Mouse (Mus musculus) heart, embryonic 14.5 days (tissue): ENCODE data around the gene Nup54. TPM values are rescaled to one million over a fixed set of nuclear protein-coding genes. Genes with fewer than 3 reads are reported as not detected.

Experiments
- ATAC-seq: fragments of 200-750 bp; cut with Nextera tagmentation; 2 replicates; pipeline ENCODE4 v1.8.0; 2017; ENCODE audit warnings: low read depth, moderate TSS enrichment; ENCODE audit not compliant: insufficient number of reproducible peaks, insufficient read depth, low FRiP score
- H3K27ac ChIP-seq, 2 experiments: fragments of 200-500 bp in 1 of 2; fragments of 300-500 bp in 1 of 2; sonication (generic) in 1 of 2; replicated peaks in 1 of 2; 2 replicates each; pipeline ENCODE4 v1.5.1; 2012 to 2014; ENCODE audit warnings: low read depth in 2 of 2, low read length in 2 of 2, control low read depth in 1 of 2, mild to moderate bottlenecking in 1 of 2, mixed read lengths in 1 of 2; ENCODE audit not compliant: control insufficient read depth in 1 of 2, insufficient read depth in 1 of 2
- H3K27me3 ChIP-seq: fragments of 300-500 bp; sonication (generic); 2 replicates; pipeline ENCODE4 v1.6.1; 2014; ENCODE audit warnings: mild to moderate bottlenecking, low read length, control low read depth; ENCODE audit not compliant: control insufficient read depth, insufficient read depth
- H3K36me3 ChIP-seq: fragments of 300-500 bp; sonication (generic); 2 replicates; pipeline ENCODE4 v1.6.1; 2014; ENCODE audit warnings: mild to moderate bottlenecking, control low read depth, low read length, mixed read lengths; ENCODE audit not compliant: control insufficient read depth, insufficient read depth
- H3K4me1 ChIP-seq, 2 experiments: fragments of 200-500 bp in 1 of 2; fragments of 300-500 bp in 1 of 2; sonication (generic) in 1 of 2; 2 replicates each; pipeline ENCODE4 v1.6.1; 2012 to 2014; ENCODE audit warnings: low read length in 2 of 2, control low read depth in 1 of 2, mixed read lengths in 1 of 2; ENCODE audit not compliant: control insufficient read depth in 2 of 2, insufficient read depth in 2 of 2
- H3K4me2 ChIP-seq: fragments of 300-500 bp; sonication (generic); 2 replicates; pipeline ENCODE4 v1.6.1; 2014; ENCODE audit warnings: mild to moderate bottlenecking, low read length
- H3K4me3 ChIP-seq, 2 experiments: fragments of 200-500 bp in 1 of 2; fragments of 300-500 bp in 1 of 2; sonication (generic) in 1 of 2; 2 replicates each; pipeline ENCODE4 v1.5.1; 2012 to 2014; ENCODE audit warnings: low read length in 2 of 2, mild to moderate bottlenecking in 2 of 2, control low read depth in 1 of 2, low read depth in 1 of 2, moderate library complexity in 1 of 2; ENCODE audit not compliant: control insufficient read depth in 1 of 2, insufficient read depth in 1 of 2
- H3K9ac ChIP-seq: fragments of 300-500 bp; sonication (generic); 2 replicates; pipeline ENCODE4 v1.6.1; 2014; ENCODE audit warnings: mild to moderate bottlenecking, low read length
- H3K9me3 ChIP-seq: fragments of 300-500 bp; sonication (generic); 2 replicates; pipeline ENCODE4 v1.6.1; 2016; ENCODE audit warnings: low read length, control low read depth; ENCODE audit not compliant: control insufficient read depth
- WGBS: fragments of 180-500 bp; shearing (Covaris S2); extraction: QIAGEN DNeasy Blood & Tissue Kit; methylation state at CpG from one replicate; pipeline ENCODE4 v1.1.7; 2014; 5-methylcytosine and 5-hydroxymethylcytosine counted together
- polyA plus RNA-seq: library from polyadenylated mRNA; unstranded; fragments of >200 nt; fragmentation: Nextera tagmentation; extraction: Ambion mirVana; gene quantifications from 2 replicates; pipeline ENCODE4 v1.2.1, GENCODE M21; 2014

Nup54 gene
- polyA plus RNA-seq, 1 experiment from 2014 or later, result 35.9 TPM

DNA sequence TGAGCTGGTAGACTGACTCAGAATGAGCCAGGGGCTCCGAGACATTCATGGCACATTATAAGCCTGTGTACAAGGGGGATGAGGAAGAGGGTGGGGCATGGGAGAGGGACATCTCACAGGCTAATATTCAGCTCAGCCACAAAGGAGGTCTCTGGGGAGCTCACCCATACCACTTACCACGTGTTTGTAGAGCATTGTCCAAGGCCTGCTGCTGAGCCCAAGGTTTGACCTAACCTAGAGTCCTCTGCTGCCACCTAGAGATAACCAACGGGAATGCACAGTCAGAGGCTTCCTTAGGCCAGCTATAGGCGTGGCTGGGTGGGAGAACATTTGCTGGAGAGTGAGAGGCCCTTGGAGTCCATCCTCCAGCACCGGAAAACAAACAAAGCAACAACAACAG, 36.9 kb downstream of the Nup54 start:
- H3K36me3 ChIP-seq, result no peaks in the 10 kb centered on the region
- peaks cover 0 to 4% of the 10 kb centered on the region in 2 experiments; a peak in 1 of 4 replicates for H3K4me1 ChIP-seq
- peak; percentile 62; the same call in 1 of the 2 replicates for ATAC-seq
- H3K4me3 ChIP-seq, result no peak overlapping the region
- no peak overlapping the region for H3K9ac ChIP-seq
- no peaks in the 10 kb centered on the region for H3K27me3 ChIP-seq
- no peak overlapping the region for H3K4me2 ChIP-seq
- 19% methylated on average over 5 of the region's 5 CpGs for WGBS
- no peaks in the 10 kb centered on the region for H3K9me3 ChIP-seq
- no peak overlapping the region for H3K27ac ChIP-seq

DNA sequence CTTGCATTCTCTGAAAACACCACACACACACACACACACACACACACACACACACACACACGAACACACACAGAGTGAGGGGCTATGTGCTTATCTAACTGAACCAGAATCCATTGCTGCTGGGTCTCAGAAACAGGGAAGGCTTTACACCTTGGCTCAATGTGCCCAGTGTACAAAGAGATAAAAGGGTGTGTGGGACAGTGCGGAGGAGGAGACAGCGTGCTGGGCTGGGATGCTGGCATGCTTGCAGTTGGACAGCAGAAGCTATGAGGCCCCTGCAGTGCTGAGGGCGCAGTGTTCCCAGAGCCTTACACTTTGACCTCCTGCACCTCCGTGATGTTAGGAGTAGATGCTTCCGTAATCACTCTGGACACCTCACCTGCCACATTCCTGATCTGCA, 38.5 kb downstream of the Nup54 start:
- H3K4me1 ChIP-seq, result peaks cover 7 to 9% of the 10 kb centered on the region in 2 experiments; a peak in 2 of 4 replicates
- no peak overlapping the region for H3K4me3 ChIP-seq
- no peak overlapping the region for H3K9ac ChIP-seq
- peaks cover 3% of the 10 kb centered on the region; the same call in 1 of the 2 replicates for H3K27me3 ChIP-seq
- H3K27ac ChIP-seq, result no peak overlapping the region
- H3K9me3 ChIP-seq, result no peaks in the 10 kb centered on the region
- no peak; the same call in 1 of the 2 replicates for ATAC-seq
- H3K36me3 ChIP-seq, result no peaks in the 10 kb centered on the region
- no peak overlapping the region for H3K4me2 ChIP-seq
- 54% methylated on average over 6 of the region's 6 CpGs for WGBS

DNA sequence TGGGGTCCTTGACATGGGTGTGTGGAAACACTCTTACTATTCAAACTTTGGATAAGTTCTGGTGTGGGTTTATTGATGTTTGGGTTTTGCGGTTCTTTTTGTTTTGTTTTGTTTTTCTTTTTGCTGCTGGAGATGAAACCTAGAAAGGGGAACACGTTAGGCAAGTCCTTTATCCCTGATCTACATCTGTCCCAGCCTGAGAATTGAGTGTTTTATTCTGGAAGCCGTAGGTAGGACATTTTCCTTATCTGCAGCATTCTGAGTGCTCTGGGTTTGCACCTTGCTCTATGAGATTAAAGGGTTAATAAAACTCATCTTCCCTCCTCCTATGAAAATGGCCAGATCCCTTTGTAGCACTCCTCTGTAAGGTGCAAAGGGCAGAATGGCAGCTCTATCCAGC, 39.3 kb downstream of the Nup54 start:
- Histone ChIP-seq H3K9ac (no peak overlapping the region), H3K27me3 (peaks cover 4% of the 10 kb centered on the region; the same call in 1 of the 2 replicates), H3K27ac (no peak overlapping the region), H3K4me3 (no peak overlapping the region), H3K4me1 (peaks cover 12% of the 10 kb centered on the region in 2 experiments), H3K36me3 (no peaks in the 10 kb centered on the region), H3K9me3 (no peaks in the 10 kb centered on the region), H3K4me2 (no peak overlapping the region)
- ATAC-seq, result no peak
- 83% methylated on average over 3 of the region's 3 CpGs for WGBS

DNA sequence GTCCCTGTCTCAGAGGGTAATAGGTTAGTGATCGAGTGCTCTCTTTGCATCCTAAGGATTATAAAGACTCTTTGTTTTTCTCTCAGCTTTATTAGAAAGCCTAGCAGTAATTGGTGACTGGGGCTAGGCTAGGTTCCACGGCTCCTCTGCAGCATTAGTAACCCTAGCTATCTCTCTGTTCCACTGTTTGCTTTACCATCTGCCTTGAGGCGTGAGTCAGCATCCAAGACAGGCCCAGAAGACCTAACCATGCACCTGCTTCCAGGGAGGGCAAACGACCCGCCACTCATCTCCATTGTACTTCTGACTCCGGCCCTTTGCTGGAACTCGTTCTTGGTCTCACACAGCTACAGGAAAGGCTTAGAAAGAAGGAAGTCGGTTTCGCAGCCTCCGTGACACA, 41.2 kb downstream of the Nup54 start:
- peaks cover 4% of the 10 kb centered on the region; the same call in 1 of the 2 replicates for H3K27me3 ChIP-seq
- ATAC-seq, result no peak
- H3K27ac ChIP-seq, result no peak overlapping the region
- no peaks in the 10 kb centered on the region for H3K36me3 ChIP-seq
- no peak overlapping the region for H3K4me3 ChIP-seq
- WGBS, result 70% methylated on average over 10 of the region's 10 CpGs
- no peak overlapping the region for H3K4me2 ChIP-seq
- peaks cover 14 to 19% of the 10 kb centered on the region in 2 experiments for H3K4me1 ChIP-seq
- no peaks in the 10 kb centered on the region for H3K9me3 ChIP-seq
- no peak overlapping the region for H3K9ac ChIP-seq

DNA sequence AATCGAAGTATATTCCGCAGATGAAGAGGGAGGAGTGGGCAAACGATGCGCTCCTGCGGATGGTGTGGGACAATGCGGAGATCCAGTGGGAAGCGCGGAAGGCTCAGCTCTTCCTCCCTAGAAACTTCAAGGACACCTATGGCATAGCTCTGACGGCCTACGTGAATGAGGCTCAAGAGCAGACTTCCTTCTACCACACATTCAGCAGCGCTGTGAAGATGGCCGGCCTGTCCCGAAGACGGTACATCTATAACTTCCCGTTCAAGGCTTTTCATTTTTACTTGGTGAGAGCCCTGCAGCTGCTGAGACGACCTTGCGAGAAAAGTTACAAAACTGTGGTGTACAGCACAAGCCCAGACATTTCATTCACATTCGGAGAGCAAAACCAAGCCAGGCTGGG, 42.5 kb downstream of the Nup54 start:
- Histone ChIP-seq H3K9ac (0 out of 2 replicates have a peak overlapping the region, but pooled peaks have one; percentile 27), H3K9me3 (no peaks in the 10 kb centered on the region), H3K36me3 (no peaks in the 10 kb centered on the region), H3K27me3 (peaks cover 4% of the 10 kb centered on the region; the same call in 1 of the 2 replicates), H3K27ac (no peak overlapping the region), H3K4me1 (peaks cover 17 to 23% of the 10 kb centered on the region in 2 experiments), H3K4me2 (peak overlapping the region; percentile 57), H3K4me3 (peak overlapping the region; percentile 13 to 24)
- no peak for ATAC-seq
- 40% methylated on average over 18 of the region's 18 CpGs for WGBS

DNA sequence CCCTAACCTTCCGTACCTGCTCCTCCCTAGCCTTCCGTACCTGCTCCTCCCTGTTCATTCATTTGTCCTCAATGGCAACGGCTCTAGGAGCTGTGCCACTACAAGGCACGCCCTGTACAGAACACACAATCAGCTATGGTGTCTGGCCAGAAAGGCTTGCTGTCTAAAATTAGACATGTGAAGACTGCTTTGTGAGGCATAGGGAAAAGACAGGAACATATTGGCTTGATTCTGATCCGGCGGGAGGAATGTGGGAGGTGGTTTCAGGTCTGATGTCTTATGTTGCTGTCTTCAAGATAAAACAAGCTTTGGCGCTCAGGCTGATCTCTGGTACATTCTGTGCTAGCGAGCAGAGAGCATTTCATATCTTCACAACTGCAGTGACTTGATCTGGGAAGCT, 44.4 kb downstream of the Nup54 start:
- H3K9me3 ChIP-seq, result no peaks in the 10 kb centered on the region
- peak overlapping the region; percentile 21; the same call in 1 of the 2 replicates for H3K9ac ChIP-seq
- H3K27me3 ChIP-seq, result peaks cover 4% of the 10 kb centered on the region; the same call in 1 of the 2 replicates
- H3K4me1 ChIP-seq, result peaks cover 29 to 36% of the 10 kb centered on the region in 2 experiments
- no peak for ATAC-seq
- no peak overlapping the region; a peak in 1 of 4 replicates for H3K4me3 ChIP-seq
- peak overlapping the region; percentile 24 for H3K4me2 ChIP-seq
- 19% methylated on average over 8 of the region's 8 CpGs for WGBS
- H3K27ac ChIP-seq, result peak overlapping the region; percentile 26 to 63; a peak in 3 of 4 replicates
- H3K36me3 ChIP-seq, result no peaks in the 10 kb centered on the region

DNA sequence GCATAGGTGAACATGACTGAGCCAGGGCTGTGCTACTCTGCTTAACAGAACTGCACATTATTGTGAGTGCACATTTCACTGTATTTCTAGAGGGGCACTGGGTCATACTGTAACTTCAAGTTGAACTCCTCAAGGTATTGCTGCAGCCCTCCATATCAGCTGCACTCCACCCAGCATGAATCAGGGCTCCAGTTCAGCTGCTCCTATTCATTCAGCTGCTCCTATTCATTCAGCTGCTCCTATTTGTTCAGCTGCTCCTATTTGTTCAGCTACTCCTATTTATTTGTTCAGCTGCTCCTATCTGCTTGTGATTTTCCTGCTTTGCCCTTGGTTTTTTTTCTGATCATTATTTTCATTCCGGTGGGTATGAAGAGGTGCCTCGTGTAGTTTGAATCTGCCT, 45.0 kb downstream of the Nup54 start:
- H3K27me3 ChIP-seq, result peaks cover 4% of the 10 kb centered on the region; the same call in 1 of the 2 replicates
- H3K9ac ChIP-seq, result no peak overlapping the region
- H3K9me3 ChIP-seq, result no peaks in the 10 kb centered on the region
- peak overlapping the region; percentile 24 for H3K4me2 ChIP-seq
- no peak overlapping the region for H3K4me3 ChIP-seq
- ATAC-seq, result no peak
- H3K4me1 ChIP-seq, result peaks cover 29 to 36% of the 10 kb centered on the region in 2 experiments
- 65% methylated on average over 2 of the region's 2 CpGs for WGBS
- H3K36me3 ChIP-seq, result no peaks in the 10 kb centered on the region
- H3K27ac ChIP-seq, result no peak overlapping the region; a peak in 1 of 4 replicates

DNA sequence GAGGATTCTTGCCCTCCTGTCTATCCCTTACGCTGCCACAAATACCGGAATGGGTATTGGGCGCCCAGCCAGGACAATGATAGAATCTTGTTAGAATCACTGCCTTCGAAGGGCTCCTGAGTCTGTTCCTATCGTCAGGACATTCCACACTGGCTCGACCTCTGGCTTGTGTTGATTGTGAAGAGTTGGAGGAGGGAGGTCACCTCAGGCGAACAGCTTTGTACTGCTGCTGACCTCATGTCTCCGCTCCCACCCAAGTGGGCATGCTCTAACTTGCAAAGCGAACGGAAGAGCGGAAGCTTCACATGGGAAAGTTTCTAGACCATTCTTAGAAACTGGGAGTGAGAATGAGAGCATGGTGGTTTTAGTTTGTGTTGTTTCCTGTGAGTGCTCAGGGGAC, 47.6 kb downstream of the Nup54 start:
- ATAC-seq, result peak; percentile 61
- H3K4me3 ChIP-seq, result peak overlapping the region; percentile 4 to 23; a peak in 3 of 4 replicates
- WGBS, result 8% methylated on average over 11 of the region's 11 CpGs
- H3K27me3 ChIP-seq, result peaks cover 4% of the 10 kb centered on the region; the same call in 1 of the 2 replicates
- peak overlapping the region; percentile 60 for H3K4me2 ChIP-seq
- H3K36me3 ChIP-seq, result no peaks in the 10 kb centered on the region
- H3K9me3 ChIP-seq, result no peaks in the 10 kb centered on the region
- H3K4me1 ChIP-seq, result peaks cover 28 to 33% of the 10 kb centered on the region in 2 experiments
- peak overlapping the region; percentile 60; the same call in 1 of the 2 replicates for H3K9ac ChIP-seq
- H3K27ac ChIP-seq, result peak overlapping the region; percentile 87 to 88
